Mouse (Mus musculus) frontal cortex, postnatal 25 days (tissue): Measurements from ENCODE around the gene Nek2.
A peak's percentile ranks its signal among the peaks of the same experiment; 100 is the strongest.

Experiments used
- DNase-seq, 2 experiments: peaks; one replicate each; pipeline ENCODE4 v3.0.0; 2022; ENCODE audit warnings: low spot score in 2 of 2

Gene Nek2

GRCm38 (mm10) chr1:191821326-191822091 is at the start of gene Nek2:
Gene Nek2, plus strand, starts transcription at chr1:191821444.
- DNase-seq, result peak; percentile 97 to 98

DNA sequence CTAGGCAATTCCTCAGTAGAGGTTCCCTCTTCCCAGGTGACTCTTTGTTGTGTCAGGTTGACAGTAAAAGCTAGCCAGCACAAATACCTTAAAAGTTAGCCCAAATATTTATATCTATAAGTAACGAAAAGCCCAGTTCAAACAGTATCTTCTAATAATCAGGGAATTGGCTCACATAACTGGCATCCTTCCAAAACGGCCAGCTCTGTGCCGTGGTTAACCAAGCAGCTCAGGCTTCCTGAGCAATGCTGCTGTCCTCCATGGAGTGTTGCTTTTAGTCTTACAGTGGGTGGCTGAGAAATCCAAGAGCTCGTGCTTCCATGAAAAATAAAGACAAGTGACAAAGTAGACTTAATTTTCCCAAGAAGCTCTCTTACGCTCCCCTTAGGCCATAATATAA is 47.1 kb upstream of the Nek2 start:
- no peak for DNase-seq

- no peak for DNase-seq
Measured at GRCm38 (mm10) chr1:191775116-191775515, 46.1 kb upstream of the Nek2 start.

- DNase-seq, result no peak
Measured at GRCm38 (mm10) chr1:191777521-191777920, 43.7 kb upstream of the Nek2 start.

GRCm38 (mm10) chr1:191780470-191780869 is 40.8 kb upstream of the Nek2 start:
- no peak for DNase-seq

DNA sequence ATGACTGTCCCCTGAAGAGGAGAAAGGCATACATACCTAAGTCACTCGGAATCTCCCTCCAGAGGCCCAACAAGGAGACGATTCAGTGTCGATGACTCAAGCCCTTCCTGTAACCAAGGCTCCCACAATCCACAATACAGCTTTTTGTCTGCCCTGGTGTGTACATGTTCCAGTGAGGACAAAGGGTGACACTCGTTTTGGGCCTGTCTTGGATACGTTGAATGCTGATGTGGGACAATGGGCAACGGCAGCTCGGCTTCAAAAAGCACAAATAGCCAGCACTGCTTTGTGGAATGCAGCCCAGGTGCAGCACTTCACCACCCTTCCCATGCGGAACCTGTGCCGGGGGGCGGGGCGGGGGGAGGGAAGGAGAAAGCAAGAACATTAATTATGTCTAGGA is 36.1 kb upstream of the Nek2 start:
- DNase-seq, result no peak

GRCm38 (mm10) chr1:191786255-191786654 is 35.0 kb upstream of the Nek2 start:
- DNase-seq, result no peak

DNA sequence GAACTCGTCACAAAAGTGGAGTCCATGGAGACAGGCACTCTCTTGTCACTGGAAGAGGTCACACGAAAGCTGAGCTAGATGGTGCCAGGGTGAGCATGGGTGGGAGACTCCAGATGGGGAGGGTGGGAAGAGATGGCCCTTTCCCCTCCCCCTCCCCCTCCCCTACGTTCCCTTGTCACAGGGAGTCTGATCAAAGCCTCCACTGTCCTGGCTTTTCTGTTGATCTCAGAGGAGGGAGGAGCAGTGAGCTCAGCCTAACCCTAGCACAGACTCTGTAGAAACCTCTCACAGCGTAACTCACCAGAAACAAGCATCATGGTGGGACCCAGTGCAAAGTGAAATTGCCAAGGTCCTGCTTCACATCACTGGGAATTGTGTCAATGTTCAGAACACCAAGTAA is 33.9 kb upstream of the Nek2 start:
- no peak for DNase-seq

GRCm38 (mm10) chr1:191792991-191793390 is 28.3 kb upstream of the Nek2 start:
- no peak for DNase-seq

GRCm38 (mm10) chr1:191793888-191794532 is 27.2 kb upstream of the Nek2 start:
- DNase-seq, result no peak

DNA sequence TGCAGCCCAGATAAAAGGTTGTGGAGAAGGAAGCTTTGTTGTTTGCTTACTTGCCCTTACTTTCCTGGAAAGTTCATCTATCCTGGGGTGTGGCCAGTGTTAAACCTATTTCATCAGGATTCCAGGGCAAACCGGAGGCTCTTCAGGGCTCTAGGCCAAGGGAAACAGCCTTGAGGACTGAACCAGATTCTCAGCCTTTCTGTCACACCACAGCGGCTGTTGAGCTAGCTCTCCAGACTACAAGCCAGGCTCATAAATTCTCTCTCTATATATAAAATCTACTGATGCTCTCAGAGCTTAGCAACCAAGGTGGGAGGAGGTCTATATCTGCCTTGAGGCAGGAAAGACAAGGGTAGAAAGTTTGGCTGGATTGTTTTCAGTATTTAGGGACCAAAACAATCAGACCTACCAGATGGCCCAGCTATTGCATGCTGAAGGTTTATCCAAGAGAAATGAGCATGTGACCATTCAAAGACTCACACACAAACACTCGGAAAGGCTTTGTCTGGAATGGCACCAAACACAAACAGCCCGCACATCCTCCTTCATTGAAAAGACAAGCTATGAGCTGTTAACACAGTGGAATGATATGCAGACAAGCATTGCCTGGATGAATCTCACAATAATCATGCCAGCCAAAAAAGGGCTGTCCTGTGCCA is 24.9 kb upstream of the Nek2 start:
- DNase-seq, result no peak

- no peak for DNase-seq
Measured at GRCm38 (mm10) chr1:191802093-191802819, 19.0 kb upstream of the Nek2 start.

DNA sequence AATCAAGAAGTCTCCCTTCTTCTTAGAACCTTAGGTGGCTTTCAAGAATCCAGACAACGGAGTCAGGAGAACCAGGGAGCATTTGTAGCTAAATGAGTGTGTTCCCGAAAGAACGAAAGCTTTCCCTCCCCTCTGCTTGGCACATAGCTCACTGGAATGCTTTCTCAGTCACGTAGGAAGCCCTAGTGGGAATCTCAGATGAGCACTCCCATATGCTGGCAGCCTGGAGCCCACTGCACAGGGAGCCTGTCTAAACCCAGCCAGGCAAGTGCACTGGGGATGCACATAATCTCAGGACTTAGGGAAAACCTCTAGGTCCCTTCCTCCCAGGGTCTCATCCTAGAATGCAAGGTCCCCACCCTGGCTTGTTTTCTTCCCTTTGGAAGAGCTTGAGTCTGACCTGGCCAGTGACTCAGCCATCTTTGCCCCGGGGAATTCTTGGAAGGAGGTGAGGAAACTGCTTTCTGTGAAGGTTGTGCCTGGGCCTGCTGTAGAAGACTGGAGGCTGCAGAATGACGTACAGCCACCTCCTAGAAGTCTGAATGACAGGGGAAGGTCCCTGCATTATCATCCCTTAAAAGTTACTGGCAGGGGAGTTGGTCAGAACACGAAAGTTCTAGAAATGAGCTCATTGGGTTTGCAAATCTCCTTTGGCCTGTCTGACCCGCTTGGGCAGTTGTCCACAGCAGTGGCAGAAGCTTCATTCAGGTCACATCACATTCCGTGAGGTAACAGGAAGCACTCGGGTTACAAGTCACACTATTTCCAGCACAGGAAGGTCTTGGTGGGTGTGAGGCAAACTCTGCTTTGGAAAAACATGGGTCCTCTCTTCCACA is 18.2 kb upstream of the Nek2 start:
- no peak for DNase-seq

DNA sequence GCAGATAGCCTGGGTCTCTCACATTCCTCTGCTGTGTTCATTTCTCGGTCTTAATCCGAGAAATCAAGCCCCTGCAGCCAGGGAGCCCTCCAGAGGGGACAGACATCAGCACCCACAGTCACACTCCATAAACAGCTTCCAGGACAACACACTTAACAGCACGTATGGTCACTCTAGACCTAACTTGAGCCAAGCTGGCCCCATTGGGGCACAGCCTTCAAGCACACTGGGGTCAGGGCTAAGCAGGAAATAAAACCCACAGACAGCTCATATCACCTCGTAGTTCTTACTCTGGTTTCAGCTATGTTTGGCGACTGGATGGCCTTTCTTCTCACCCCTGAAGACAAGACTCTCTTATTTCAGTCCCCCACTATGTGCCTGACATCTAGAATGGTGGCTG is 16.5 kb upstream of the Nek2 start:
- DNase-seq, result no peak

DNA sequence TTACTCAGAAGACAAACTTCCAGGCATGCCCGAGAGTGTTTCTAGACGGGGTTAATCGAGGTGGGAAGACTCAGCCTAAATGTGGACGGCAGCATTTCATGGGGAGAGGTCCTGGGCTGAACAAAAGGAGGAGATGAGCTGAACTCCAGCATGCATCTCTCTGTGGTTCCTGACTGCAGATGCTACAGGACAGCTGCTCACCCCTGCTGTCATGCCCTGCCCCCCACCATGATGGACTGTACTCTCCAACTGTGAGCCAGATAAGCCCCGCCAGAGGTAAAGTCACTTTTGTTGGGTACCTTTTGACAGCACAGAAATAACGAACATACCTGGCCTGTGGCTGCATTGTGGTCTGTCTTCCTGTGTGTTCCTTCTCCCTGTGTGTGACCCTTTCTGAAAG is 15.5 kb upstream of the Nek2 start:
- DNase-seq, result no peak

DNA sequence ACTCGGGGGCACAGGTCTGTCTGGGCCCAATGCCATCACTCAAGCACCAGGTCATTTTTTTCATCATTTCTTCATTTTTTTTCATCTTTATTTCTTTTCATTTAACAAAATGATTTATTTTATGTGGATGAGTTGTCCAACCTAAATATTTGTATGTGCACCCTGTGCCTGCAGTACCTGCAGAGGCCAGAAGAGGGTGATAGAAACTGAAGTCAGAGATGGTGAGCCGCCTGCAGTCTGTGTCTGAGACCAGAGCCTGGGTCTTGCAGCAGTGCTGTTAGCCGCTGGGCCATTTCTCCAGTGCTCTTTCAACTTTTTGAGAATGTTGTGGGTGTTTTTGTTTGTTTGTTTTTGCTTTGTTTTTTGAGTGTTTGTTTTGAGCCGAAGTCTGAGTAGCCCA is 14.5 kb upstream of the Nek2 start:
- DNase-seq, result no peak

- no peak for DNase-seq
Measured at GRCm38 (mm10) chr1:191807979-191808378, 13.3 kb upstream of the Nek2 start.

- DNase-seq, result no peak
Measured at GRCm38 (mm10) chr1:191808688-191809223, 12.5 kb upstream of the Nek2 start.

DNA sequence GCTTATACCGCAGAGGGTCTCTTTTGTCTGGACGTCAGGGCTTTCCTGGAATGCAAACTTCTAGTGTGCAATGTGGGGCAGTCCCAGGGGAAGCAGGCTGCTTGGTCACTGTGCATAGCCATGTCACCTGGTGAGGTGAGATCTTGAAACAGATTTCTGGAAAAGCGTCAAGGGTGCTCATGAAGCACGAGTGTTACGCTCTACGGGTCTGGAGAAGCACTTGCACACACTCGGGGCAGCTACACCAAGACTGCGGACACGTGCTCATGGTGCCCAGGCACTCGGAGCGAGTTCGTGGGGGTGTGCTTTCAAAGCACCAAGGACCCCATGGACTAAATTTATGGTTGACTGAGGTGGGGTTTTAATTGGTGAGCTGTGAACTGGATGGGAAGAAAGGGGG is 9.5 kb upstream of the Nek2 start:
- no peak for DNase-seq

- DNase-seq, result no peak
Measured at GRCm38 (mm10) chr1:191812949-191813691, 8.1 kb upstream of the Nek2 start.
